Mouse (Mus musculus) retina, postnatal 1 day (tissue): ENCODE measurements at regions not wholly inside any gene's neighbourhood (a gene's known extent, or its start where the extent isn't known, plus 50 kb on each side); places are given as distances from the start of the nearest gene placed in this dataset.
"Not testable (repeated sequence)": the region's sequence is repeated elsewhere in the genome, so short reads cannot be mapped to it uniquely, and the experiment has no call there.

Source experiments
- DNase-seq: peaks from one replicate; pipeline ENCODE4 v3.0.0-alpha.2; 2012

- DNase-seq, result no peak
These were observed 135.0 kb upstream of the Zfp637 start for GRCm38 (mm10) chr6:117706006-117706405.

GRCm38 (mm10) chr6:117709212-117709611 lies 131.8 kb upstream of the Zfp637 start:
- no peak for DNase-seq

- DNase-seq, result no peak
These were observed 125.8 kb upstream of the Zfp637 start for GRCm38 (mm10) chr6:117715056-117715777.

GRCm38 (mm10) chr6:117716422-117716821 lies 124.6 kb upstream of the Zfp637 start:
- not testable (repeated sequence) for DNase-seq

GRCm38 (mm10) chr6:117752338-117752737 lies 88.6 kb upstream of the Zfp637 start:
- DNase-seq, result not testable (repeated sequence)

GRCm38 (mm10) chr6:117755682-117756081 lies 85.3 kb upstream of the Zfp637 start:
- not testable (repeated sequence) for DNase-seq

- no peak for DNase-seq
These were observed 84.8 kb upstream of the Zfp637 start for GRCm38 (mm10) chr6:117756176-117756575.

- DNase-seq, result peak; percentile 50
These were observed 82.5 kb upstream of the Zfp637 start for GRCm38 (mm10) chr6:117758516-117758915.

GRCm38 (mm10) chr6:117771506-117771905 lies 69.5 kb upstream of the Zfp637 start:
- no peak for DNase-seq

GRCm38 (mm10) chr6:117772396-117772795 lies 68.6 kb upstream of the Zfp637 start:
- no peak for DNase-seq

GRCm38 (mm10) chr6:117775304-117776050 lies 65.5 kb upstream of the Zfp637 start:
- DNase-seq, result peak; percentile 28

GRCm38 (mm10) chr6:117778027-117778426 lies 63.0 kb upstream of the Zfp637 start:
- DNase-seq, result no peak

GRCm38 (mm10) chr6:117778481-117778880 lies 62.5 kb upstream of the Zfp637 start:
- no peak for DNase-seq

- no peak for DNase-seq
These were observed 62.0 kb upstream of the Zfp637 start for GRCm38 (mm10) chr6:117779020-117779419.

GRCm38 (mm10) chr6:117788580-117789540 lies 52.1 kb upstream of the Zfp637 start:
- no peak for DNase-seq

GRCm38 (mm10) chr6:117790581-117790980 lies 50.4 kb upstream of the Zfp637 start:
- DNase-seq, result no peak
